Mouse (Mus musculus) lung, embryonic 16.5 days (tissue): Measurements from ENCODE around the gene Ift43. TPM values are rescaled to one million over a fixed set of nuclear protein-coding genes. Genes with fewer than 3 reads are reported as not detected.

Experiments
- polyA plus RNA-seq: library from polyadenylated mRNA; unstranded; fragments of >200 nt; fragmentation: Nextera tagmentation; extraction: Ambion mirVana; gene quantifications from 2 replicates; pipeline ENCODE4 v1.2.1, GENCODE M21; 2015

The Ift43 gene
- polyA plus RNA-seq, 1 experiment from 2014 or later, result 106 TPM

Other genes starting within 250 kb of the Ift43 start
- 43.2 and 50.3 TPM in 2 replicates for gene Tgfb3, start 3.5 kb upstream of the Ift43 start, polyA plus RNA-seq
- 15.1 and 16.8 TPM in 2 replicates for gene Gpatch2l, start 159.3 kb downstream of the Ift43 start, polyA plus RNA-seq